Mouse (Mus musculus) hindbrain, embryonic 16.5 days (tissue): Measurements from ENCODE around the gene Man2a2. TPM values are rescaled to one million over a fixed set of nuclear protein-coding genes. Genes with fewer than 3 reads are reported as not detected.

Experiments used
- ATAC-seq: fragments of 200-750 bp; cut with Nextera tagmentation; 2 replicates; pipeline ENCODE4 v1.8.0; 2017; ENCODE audit warnings: moderate TSS enrichment, moderate library complexity
- H3K27ac ChIP-seq: fragments of 300-500 bp; sonication (generic); 2 replicates; pipeline ENCODE4 v1.5.1; 2014; ENCODE audit warnings: low read depth, mild to moderate bottlenecking, control low read depth, low read length, moderate library complexity
- H3K27me3 ChIP-seq: fragments of 300-500 bp; sonication (generic); replicated peaks from 2 replicates; pipeline ENCODE4 v1.6.1; 2014; ENCODE audit warnings: low read length; ENCODE audit not compliant: control insufficient read depth, insufficient read depth
- H3K36me3 ChIP-seq: fragments of 300-500 bp; sonication (generic); 2 replicates; pipeline ENCODE4 v1.6.1; 2014; ENCODE audit warnings: mild to moderate bottlenecking, low read length, moderate library complexity, mixed read lengths; ENCODE audit not compliant: control insufficient read depth, insufficient read depth
- H3K4me1 ChIP-seq: fragments of 300-500 bp; sonication (generic); 2 replicates; pipeline ENCODE4 v1.6.1; 2014; ENCODE audit warnings: low read depth, low read length; ENCODE audit not compliant: control insufficient read depth, insufficient read depth
- H3K4me2 ChIP-seq: fragments of 300-500 bp; sonication (generic); 2 replicates; pipeline ENCODE4 v1.6.1; 2014; ENCODE audit warnings: mild to moderate bottlenecking, low read length, control low read depth, moderate library complexity
- H3K4me3 ChIP-seq: fragments of 300-500 bp; sonication (generic); 2 replicates; pipeline ENCODE4 v1.5.1; 2014; ENCODE audit warnings: mild to moderate bottlenecking, low read length, control low read depth, moderate library complexity
- H3K9ac ChIP-seq: fragments of 300-500 bp; sonication (generic); 2 replicates; pipeline ENCODE4 v1.6.1; 2014; ENCODE audit warnings: low read depth, mild to moderate bottlenecking, control low read depth, low read length, moderate library complexity
- H3K9me3 ChIP-seq: fragments of 300-500 bp; sonication (generic); 2 replicates; pipeline ENCODE4 v1.6.1; 2014; ENCODE audit warnings: mild to moderate bottlenecking, low read length, moderate library complexity; ENCODE audit not compliant: control insufficient read depth
- WGBS: fragments of 180-500 bp; shearing (Covaris S2); extraction: QIAGEN DNeasy Blood & Tissue Kit; methylation state at CpG from one replicate; pipeline ENCODE4 v1.1.7; 2014; 5-methylcytosine and 5-hydroxymethylcytosine counted together
- polyA plus RNA-seq: library from polyadenylated mRNA; unstranded; fragments of >200 nt; fragmentation: Nextera tagmentation; extraction: Ambion mirVana; gene quantifications from 2 replicates; pipeline ENCODE4 v1.2.1, GENCODE M21; 2015

Gene Man2a2
- polyA plus RNA-seq, 1 experiment from 2014 or later, result 20.7 TPM

- Histone ChIP-seq H3K9me3 (no peaks in the 10 kb centered on the region), H3K4me2 (no peak overlapping the region), H3K36me3 (no peaks in the 10 kb centered on the region), H3K9ac (no peak overlapping the region), H3K27me3 (no peaks in the 10 kb centered on the region), H3K4me3 (no peak overlapping the region), H3K27ac (no peak overlapping the region), H3K4me1 (no peaks in the 10 kb centered on the region)
- 63% methylated on average over 10 of the region's 10 CpGs for WGBS
- ATAC-seq, result no peak
Measured at GRCm38 (mm10) chr7:80412279-80412678, 41.1 kb upstream of the Man2a2 start.

- no peak overlapping the region for H3K4me2 ChIP-seq
- ATAC-seq, result no peak
- no peaks in the 10 kb centered on the region for H3K4me1 ChIP-seq
- no peak overlapping the region for H3K27ac ChIP-seq
- no peak overlapping the region for H3K9ac ChIP-seq
- WGBS, result 80% methylated on average over 9 of the region's 9 CpGs
- H3K27me3 ChIP-seq, result no peaks in the 10 kb centered on the region
- no peaks in the 10 kb centered on the region for H3K9me3 ChIP-seq
- no peak overlapping the region for H3K4me3 ChIP-seq
- H3K36me3 ChIP-seq, result no peaks in the 10 kb centered on the region
Measured at GRCm38 (mm10) chr7:80410380-80410779, 39.2 kb upstream of the Man2a2 start.

GRCm38 (mm10) chr7:80407712-80408111, 36.5 kb upstream of the Man2a2 start:
- WGBS, result 83% methylated on average over 9 of the region's 9 CpGs
- ATAC-seq, result no peak
- no peak overlapping the region for H3K4me2 ChIP-seq
- no peaks in the 10 kb centered on the region; the same call in 1 of the 2 replicates for H3K4me1 ChIP-seq
- no peak overlapping the region for H3K27ac ChIP-seq
- no peaks in the 10 kb centered on the region for H3K9me3 ChIP-seq
- H3K9ac ChIP-seq, result no peak overlapping the region
- no peak overlapping the region for H3K4me3 ChIP-seq
- H3K27me3 ChIP-seq, result no peaks in the 10 kb centered on the region
- H3K36me3 ChIP-seq, result no peaks in the 10 kb centered on the region

- Histone ChIP-seq H3K36me3 (no peaks in the 10 kb centered on the region), H3K27ac (no peak overlapping the region), H3K27me3 (no peaks in the 10 kb centered on the region), H3K4me3 (no peak overlapping the region), H3K4me2 (no peak overlapping the region), H3K9ac (no peak overlapping the region), H3K9me3 (no peaks in the 10 kb centered on the region), H3K4me1 (peaks cover 6% of the 10 kb centered on the region)
- no peak for ATAC-seq
- WGBS, result 85% methylated on average over 3 of the region's 3 CpGs
Measured at GRCm38 (mm10) chr7:80406186-80406585, 35.0 kb upstream of the Man2a2 start.

- Histone ChIP-seq H3K4me2 (no peak within 1 kb of the TSS), H3K27ac (no peak within 1 kb of the TSS), H3K9ac (no peak within 1 kb of the TSS), H3K4me3 (no peak within 1 kb of the TSS), H3K27me3 (no peaks in the 10 kb centered on the region), H3K4me1 (peaks cover 14% of the 10 kb centered on the region), H3K9me3 (no peaks in the 10 kb centered on the region), H3K36me3 (no peaks in the 10 kb centered on the region)
- ATAC-seq, result no peak
- WGBS, result 79% methylated on average over 9 of the region's 9 CpGs
Measured at GRCm38 (mm10) chr7:80405188-80405695, 34.1 kb upstream of the Man2a2 start, which contains the start of gene Furin. Gene Furin, minus strand, starts transcription at chr7:80405436.

GRCm38 (mm10) chr7:80404101-80404894, 33.1 kb upstream of the Man2a2 start:
- Histone ChIP-seq H3K4me2 (no peak overlapping the region), H3K9me3 (no peaks in the 10 kb centered on the region), H3K4me1 (peaks cover 21% of the 10 kb centered on the region), H3K36me3 (no peaks in the 10 kb centered on the region), H3K27ac (no peak overlapping the region), H3K27me3 (no peaks in the 10 kb centered on the region), H3K4me3 (no peak overlapping the region), H3K9ac (no peak overlapping the region)
- 64% methylated on average over 7 of the region's 7 CpGs for WGBS
- ATAC-seq, result no peak

GRCm38 (mm10) chr7:80403551-80403950, 32.4 kb upstream of the Man2a2 start:
- no peak for ATAC-seq
- Histone ChIP-seq H3K27ac (no peak overlapping the region), H3K9ac (no peak overlapping the region), H3K4me3 (no peak overlapping the region), H3K27me3 (no peaks in the 10 kb centered on the region), H3K9me3 (no peaks in the 10 kb centered on the region), H3K4me1 (peaks cover 28% of the 10 kb centered on the region), H3K36me3 (no peaks in the 10 kb centered on the region), H3K4me2 (peak overlapping the region; percentile 96; the same call in 1 of the 2 replicates)
- WGBS, result 39% methylated on average over 9 of the region's 9 CpGs

GRCm38 (mm10) chr7:80402651-80403321, 31.6 kb upstream of the Man2a2 start:
- under 1% methylated on average over 62 of the region's 92 CpGs for WGBS
- peak; percentile 78 for ATAC-seq

More at GRCm38 (mm10) chr7:80402651-80403321, 31.6 kb upstream of the Man2a2 start:
- H3K9me3 ChIP-seq, result no peaks in the 10 kb centered on the region
- no peaks in the 10 kb centered on the region for H3K27me3 ChIP-seq
- H3K4me2 ChIP-seq, result peak overlapping the region; percentile 96
- H3K27ac ChIP-seq, result peak overlapping the region; percentile 89
- peaks cover 28% of the 10 kb centered on the region for H3K4me1 ChIP-seq
- peak overlapping the region; percentile 98 for H3K9ac ChIP-seq
- H3K4me3 ChIP-seq, result peak overlapping the region; percentile 95
- H3K36me3 ChIP-seq, result no peaks in the 10 kb centered on the region
